Mouse (Mus musculus): ENCODE data around the gene Dgki.

- TF ChIP-seq CTCF (IDR thresholded peaks at IDR 0.05; ENCODE audit: low read depth, low read length), result no peak
- TF ChIP-seq POLR2A (IDR thresholded peaks at IDR 0.05; ENCODE audit: insufficient read depth, low read length), result no peak
These were observed 388.4 kb downstream of the Dgki start for GRCm38 (mm10) chr6:36911586-36911985.
